Mouse (Mus musculus): ENCODE data around the gene Gpd2. TPM values are rescaled to one million over a fixed set of nuclear protein-coding genes. Genes with fewer than 3 reads are reported as not detected.

Gene Gpd2
- polyA plus RNA-seq, 1 experiment from 2014 or later: 27.0 TPM

Other genes starting within 250 kb of the Gpd2 start
- 2.7 and 2.9 TPM in 2 replicates for gene Nr4a2, start 113.6 kb upstream of the Gpd2 start, polyA plus RNA-seq (2015; fragmentation: Nextera tagmentation; extraction: Ambion mirVana)